Mouse (Mus musculus): ENCODE measurements around the gene Pam. TPM values are rescaled to one million over a fixed set of nuclear protein-coding genes. Genes with fewer than 3 reads are reported as not detected.

Gene Pam
- 15.4 TPM for polyA plus RNA-seq (2014; fragmentation: Illumina TruSeq; extraction: RNeasy Lipid Tissue Mini Kit (QIAGEN cat#74804); ENCODE audit: low read depth, low replicate concordance)

GRCm38 (mm10) chr1:98095246-98095990 lies at the start of gene Pam:
Pam (minus strand) TSS chr1:98095646.

GRCm38 (mm10) chr1:97769904-97770753 lies 325.3 kb downstream of the Pam start, which contains the start of the genes Gin1 and Ppip5k2:
Gin1 (plus strand) TSS chr1:97770172.
Ppip5k2 (minus strand) TSS chr1:97770411.

All from liver, adult 10 weeks (tissue).